Mouse (Mus musculus): ENCODE measurements around the gene Ocm. TPM values are rescaled to one million over a fixed set of nuclear protein-coding genes. Genes with fewer than 3 reads are reported as not detected.

Gene Ocm
- total RNA-seq, 2 experiments from 2014 or later, result not detected

GRCm38 (mm10) chr5:144002461-144003192, 23.8 kb downstream of the Ocm start:
- DNase-seq, result no peak
- intact Hi-C loops (cut with DNase I), result no loop called here

GRCm38 (mm10) chr5:143999409-143999808, 27.1 kb downstream of the Ocm start:
- intact Hi-C loops (cut with DNase I), result no loop called here
- DNase-seq, result no peak

GRCm38 (mm10) chr5:143994632-143995365, 31.7 kb downstream of the Ocm start:
- no peak for DNase-seq
- intact Hi-C loops (cut with DNase I), result no loop called here

GRCm38 (mm10) chr5:143993849-143994248, 32.6 kb downstream of the Ocm start:
- DNase-seq, result no peak

GRCm38 (mm10) chr5:143993260-143993659, 33.2 kb downstream of the Ocm start:
- intact Hi-C loops (cut with DNase I), result no loop called here
- no peak for DNase-seq

More at GRCm38 (mm10) chr5:143993849-143994248, 32.6 kb downstream of the Ocm start:
- intact Hi-C loops (cut with DNase I), result no loop called here

GRCm38 (mm10) chr5:143992661-143993060, 33.8 kb downstream of the Ocm start:
- no peak for DNase-seq
- intact Hi-C loops (cut with DNase I), result no loop called here

- intact Hi-C loops (cut with DNase I), result no loop called here
- no peak for DNase-seq
Observed at GRCm38 (mm10) chr5:143990086-143990485, 36.4 kb downstream of the Ocm start.

- intact Hi-C loops (cut with DNase I), result no loop called here
- no peak for DNase-seq
Observed at GRCm38 (mm10) chr5:143989046-143989445, 37.4 kb downstream of the Ocm start.

- DNase-seq, result no peak
- intact Hi-C loops (cut with DNase I), result no loop called here
Observed at GRCm38 (mm10) chr5:143987596-143987995, 38.9 kb downstream of the Ocm start.

- intact Hi-C loops (cut with DNase I), result no loop called here
- no peak for DNase-seq
Observed at GRCm38 (mm10) chr5:143985381-143985780, 41.1 kb downstream of the Ocm start.

GRCm38 (mm10) chr5:143982361-143982760, 44.1 kb downstream of the Ocm start:
- no peak for DNase-seq
- intact Hi-C loops (cut with DNase I), result no loop called here

- intact Hi-C loops (cut with DNase I), result no loop called here
- DNase-seq, result no peak
Observed at GRCm38 (mm10) chr5:143980858-143981257, 45.6 kb downstream of the Ocm start.

GRCm38 (mm10) chr5:143976726-143977431, 49.6 kb downstream of the Ocm start:
- intact Hi-C loops (cut with DNase I), result no loop called here
- DNase-seq, result no peak

- DNase-seq, result no peak
- intact Hi-C loops (cut with DNase I), result no loop called here
Observed at GRCm38 (mm10) chr5:143976232-143976631, 50.2 kb downstream of the Ocm start.

- no peak for DNase-seq
- intact Hi-C loops (cut with DNase I), result loop anchor here (2.0 kb wide), 1 partner anchor 243 kb away; the partner anchor contains the start of gene Usp42
Observed at GRCm38 (mm10) chr5:143975631-143975933, 50.9 kb downstream of the Ocm start.

- DNase-seq, result peak; percentile 69 to 71
- intact Hi-C loops (cut with DNase I), result loop anchor here (2.0 kb wide), 1 partner anchor 242 kb away; the partner anchor contains the start of gene Usp42
Observed at GRCm38 (mm10) chr5:143974931-143975630, 51.4 kb downstream of the Ocm start.

GRCm38 (mm10) chr5:143972628-143973027, 53.8 kb downstream of the Ocm start:
- intact Hi-C loops (cut with DNase I), result no loop called here
- no peak for DNase-seq
